Mouse (Mus musculus) spleen, adult 2 months (tissue): ENCODE measurements around the gene Iqcg.

ENCODE experiments used
- CTCF ChIP-seq: fragments of 200-500 bp; IDR thresholded peaks from 2 replicates; pipeline ENCODE4 v1.5.1; 2011; ENCODE audit warnings: mild to moderate bottlenecking, inconsistent platforms; ENCODE audit not compliant: insufficient read depth, insufficient read length, insufficient replicate concordance; ENCODE audit errors: extremely low read depth
- POLR2A ChIP-seq: fragments of 200-500 bp; IDR thresholded peaks from 2 replicates; pipeline ENCODE4 v1.6.1; 2011; ENCODE audit warnings: low read depth, low read length, inconsistent platforms

- TF ChIP-seq POLR2A (no peak), CTCF (no peak)
Observed at GRCm38 (mm10) chr16:33077069-33077627, 21.1 kb upstream of the Iqcg start.
